Mouse (Mus musculus): ENCODE results near the gene Gipc3. TPM values are rescaled to one million over a fixed set of nuclear protein-coding genes. Genes with fewer than 3 reads are reported as not detected.

The Gipc3 gene
- 0.21 TPM for total RNA-seq (2023)

DNA sequence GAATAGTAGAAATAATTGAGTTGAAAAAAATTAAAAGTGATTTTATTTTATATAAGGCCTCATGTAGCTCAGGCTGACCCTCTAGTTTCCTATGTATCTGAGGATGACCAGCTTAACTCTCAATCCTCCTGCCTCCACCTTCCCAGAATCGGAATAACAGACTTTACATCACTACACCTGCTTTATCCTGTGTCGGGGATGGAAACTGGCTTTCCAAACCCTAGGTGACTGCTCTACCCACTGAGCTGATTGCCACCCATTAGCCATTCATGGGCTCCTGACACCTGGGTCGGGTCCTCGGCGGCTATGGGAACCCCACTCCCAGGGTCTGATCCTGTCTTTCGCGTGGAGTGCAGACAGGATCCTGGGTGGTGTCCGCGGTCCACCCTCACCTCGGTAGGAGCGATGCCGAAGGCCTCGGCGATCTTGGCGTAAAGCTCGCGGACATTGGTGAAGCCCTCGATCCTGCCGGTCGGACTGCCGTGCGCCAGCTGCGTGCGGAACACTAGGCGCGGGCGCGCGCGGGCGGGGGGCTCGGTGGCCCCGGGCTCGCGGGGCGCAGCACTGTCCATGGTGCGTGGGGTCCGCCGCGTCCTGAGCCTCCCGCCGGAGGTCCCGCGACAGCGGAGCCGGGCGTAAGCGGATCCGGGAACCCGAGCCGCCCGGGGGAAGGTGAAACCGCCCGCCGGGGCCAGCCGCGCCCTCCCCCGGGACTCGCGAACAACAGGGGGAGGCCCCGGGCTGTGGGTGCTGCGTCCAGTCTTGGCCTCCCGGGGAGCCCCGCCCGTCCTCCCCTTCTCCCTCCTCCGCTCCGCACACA, at the start of gene Gipc3:
Gene Gipc3 (minus strand): TSS at position 581 of the 820 bp plus-strand sequence.

GRCm38 (mm10) chr10:81392781-81393185, 49.7 kb upstream of the Gipc3 start, which contains the start of gene Smim24:
Smim24 (plus strand) TSS chr10:81393051.

GRCm38 (mm10) chr10:81388505-81389055, 45.5 kb upstream of the Gipc3 start, which contains the start of gene Gm48552:
Gm48552 (plus strand) TSS chr10:81389005.

GRCm38 (mm10) chr10:81383802-81384604, 40.9 kb upstream of the Gipc3 start, which contains the start of the genes Dohh and Gm48551:
Dohh (plus strand) TSS chr10:81384428.
Gm48551 (plus strand) TSS chr10:81384466.

DNA sequence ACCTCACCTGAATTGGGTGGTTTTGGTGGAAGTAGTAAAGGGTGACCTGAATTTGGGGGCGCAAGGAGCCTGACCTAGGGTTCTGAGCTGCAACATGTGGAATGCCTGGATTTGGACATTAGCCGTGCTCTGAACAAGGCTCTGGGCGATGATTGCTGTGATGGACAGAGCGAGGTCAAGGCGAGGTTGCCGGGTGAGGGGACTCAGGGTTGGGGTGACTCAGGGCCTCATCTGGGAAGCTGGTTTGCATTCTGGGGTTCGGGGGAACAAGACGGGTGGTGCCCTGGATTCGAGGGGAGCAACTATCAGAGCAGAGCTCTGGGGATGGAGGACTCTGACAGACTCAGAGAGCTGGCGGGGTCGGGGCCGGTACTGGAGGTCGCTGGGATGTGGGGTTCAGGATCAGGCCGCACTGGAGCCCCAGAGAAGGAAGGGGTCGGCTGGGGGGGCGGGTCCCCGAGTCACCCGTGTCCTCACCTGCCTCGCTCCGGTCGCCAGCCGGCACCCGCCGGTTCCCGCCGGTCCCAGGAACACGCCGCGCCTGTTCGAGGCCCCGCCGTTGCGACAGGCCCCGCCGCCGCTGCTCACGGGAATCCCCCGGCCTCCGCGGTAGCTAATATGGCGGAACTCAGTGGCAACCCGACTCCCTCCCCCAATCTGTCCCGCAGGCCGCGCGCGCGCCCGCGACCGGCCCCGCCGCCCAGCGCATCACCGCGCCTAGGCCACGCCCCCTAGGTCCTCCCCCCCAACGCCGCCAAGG, 34.9 kb upstream of the Gipc3 start, which contains the start of gene Fzr1:
Gene Fzr1 (minus strand): TSS at position 724 of the 760 bp plus-strand sequence.

GRCm38 (mm10) chr10:81365672-81366476, 22.8 kb upstream of the Gipc3 start, which contains the start of gene 4930404N11Rik:
4930404N11Rik (minus strand) TSS chr10:81365816.

GRCm38 (mm10) chr10:81356991-81357844, 14.2 kb upstream of the Gipc3 start, which contains the start of gene Mfsd12:
Mfsd12 (plus strand) TSS chr10:81357491.

DNA sequence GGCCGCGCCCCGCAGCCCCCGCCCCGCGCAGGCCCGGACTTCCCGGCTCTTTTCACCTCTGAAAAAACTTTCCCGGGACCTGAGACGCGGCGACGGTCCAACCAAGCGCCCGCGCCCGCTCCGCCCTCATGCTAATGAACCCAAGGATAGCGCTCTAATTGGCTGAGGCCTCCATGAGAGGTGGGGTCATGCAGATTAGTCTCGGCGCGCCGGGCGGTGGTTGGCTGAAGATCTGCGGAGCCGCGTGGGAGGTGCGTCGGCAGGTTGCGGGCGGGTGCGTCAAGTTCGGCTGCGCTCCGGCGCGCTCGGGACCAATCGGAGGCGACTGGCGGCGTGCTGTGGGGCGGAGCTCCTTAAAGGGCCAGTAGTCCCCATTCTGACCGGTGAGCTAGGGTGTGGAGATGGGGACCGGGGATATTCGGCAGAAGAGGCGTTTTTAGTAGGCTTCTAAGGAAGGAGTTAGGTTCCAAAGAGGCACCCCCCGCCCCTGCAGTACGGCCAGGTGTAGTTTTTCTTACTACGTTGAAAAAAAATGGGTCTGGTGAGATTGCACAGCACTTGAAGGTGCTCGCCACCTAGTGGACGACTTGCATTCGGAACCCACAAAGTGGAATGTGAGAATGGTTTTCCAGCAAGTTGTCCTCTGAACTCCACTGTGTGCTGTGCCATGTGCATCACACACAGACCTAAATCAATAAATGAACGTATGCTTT, 7.4 kb upstream of the Gipc3 start, which contains the start of gene Hmg20b:
Gene Hmg20b (minus strand): TSS at position 130 of the 713 bp plus-strand sequence.

GRCm38 (mm10) chr10:81328386-81328785, 14.7 kb downstream of the Gipc3 start, which contains the start of gene Tbxa2r:
Tbxa2r (plus strand) TSS chr10:81328731.

GRCm38 (mm10) chr10:81320550-81321347, 22.3 kb downstream of the Gipc3 start, which contains the start of gene Cactin:
Cactin (plus strand) TSS chr10:81321103.

DNA sequence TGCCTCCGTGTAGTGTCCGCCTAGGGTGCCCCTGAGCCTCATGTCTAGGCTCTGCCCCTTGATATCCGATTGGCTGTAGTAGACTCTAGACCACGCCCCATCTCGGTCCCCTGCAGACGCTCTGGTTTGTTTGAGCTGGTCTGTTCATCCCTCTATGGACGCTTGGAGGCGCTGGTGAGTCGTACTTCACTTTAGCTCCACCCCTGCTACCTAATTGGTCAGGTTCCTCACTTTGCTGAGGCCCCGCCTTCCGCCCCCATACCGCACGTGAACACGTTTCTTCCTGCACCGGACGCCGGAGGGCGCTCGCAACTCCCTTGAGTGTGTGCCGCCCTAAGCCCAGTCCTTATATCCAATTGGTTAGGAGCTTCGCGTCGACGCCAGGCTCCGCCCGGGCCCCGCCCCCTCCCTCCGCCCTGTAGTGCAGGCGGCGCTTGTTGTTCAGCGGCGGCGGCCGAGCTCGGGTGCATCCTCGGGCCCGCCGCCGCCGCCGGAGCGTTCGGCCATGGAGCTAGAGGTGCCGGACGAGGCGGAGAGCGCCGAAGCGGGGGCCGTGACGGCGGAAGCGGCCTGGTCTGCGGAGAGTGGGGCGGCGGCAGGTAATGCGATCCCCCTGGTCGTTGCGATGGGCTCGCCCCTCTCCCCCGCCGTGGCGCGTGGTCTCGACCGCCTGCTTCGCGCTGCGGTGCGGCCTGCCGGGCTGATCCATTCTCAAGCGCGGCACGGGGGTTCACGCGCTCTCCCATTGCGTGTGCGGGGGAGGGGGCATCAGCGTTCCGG, 50.3 kb downstream of the Gipc3 start, which contains the start of gene Pip5k1c:
Gene Pip5k1c (plus strand): TSS at position 410 of the 780 bp plus-strand sequence.

DNA sequence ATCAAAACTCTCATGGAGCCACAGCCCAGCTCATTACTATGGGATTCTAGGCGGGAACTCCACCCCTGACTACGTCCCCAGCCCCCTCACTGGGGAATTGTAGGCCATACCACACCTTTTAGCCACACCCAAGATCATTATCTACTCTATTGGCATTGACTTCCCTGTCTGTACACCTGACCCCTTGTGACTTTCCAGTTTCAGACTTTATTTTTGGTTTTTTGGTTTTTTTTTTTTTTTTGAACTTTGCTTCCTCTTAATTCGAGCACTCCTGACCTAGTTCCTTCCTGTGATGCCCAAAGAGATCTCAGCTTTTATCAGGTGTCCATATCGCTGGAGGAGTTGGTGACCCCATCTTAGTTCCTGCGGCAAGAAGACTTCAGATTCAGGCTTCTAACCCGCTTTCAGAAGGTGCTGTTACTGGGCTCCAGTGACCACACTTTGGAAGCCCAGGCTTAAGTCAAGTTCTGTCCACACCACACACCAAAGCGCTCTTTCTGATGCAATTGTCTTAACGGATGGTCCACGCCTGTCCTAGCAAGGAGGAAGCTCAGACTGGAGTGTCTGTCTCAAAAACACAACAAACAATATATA, 51.5 kb downstream of the Gipc3 start, which contains the start of gene Tjp3:
Gene Tjp3 (minus strand): TSS at position 71 of the 594 bp plus-strand sequence.

Other genes starting within 250 kb of the Gipc3 start
- not detected for gene Creb3l3, start 244.4 kb downstream of the Gipc3 start, total RNA-seq (2023)
- gene Map2k2, start 237.4 kb downstream of the Gipc3 start, total RNA-seq (2023): 126 TPM
- gene Zbtb7a, start 208.0 kb downstream of the Gipc3 start, total RNA-seq (2023): 49.1 TPM
- gene Pias4, start 175.3 kb downstream of the Gipc3 start, total RNA-seq (2023): 35.3 TPM
- gene Eef2, start 166.6 kb downstream of the Gipc3 start, total RNA-seq (2023): 2,404 TPM
- gene Dapk3, start 160.3 kb downstream of the Gipc3 start, total RNA-seq (2023): 57.0 TPM
- not detected for gene 4930442H23Rik, start 159.4 kb downstream of the Gipc3 start, total RNA-seq (2023)
- not detected for gene Nmrk2, start 141.2 kb downstream of the Gipc3 start, total RNA-seq (2023)
- 0.85 TPM for gene Atcay, start 112.4 kb downstream of the Gipc3 start, total RNA-seq (2023)
- gene Zfr2, start 110.1 kb downstream of the Gipc3 start, total RNA-seq (2023): 10.6 TPM
- gene Matk, start 90.3 kb downstream of the Gipc3 start, total RNA-seq (2023): 16.6 TPM
- gene Mrpl54, start 76.3 kb downstream of the Gipc3 start, total RNA-seq (2023): 110 TPM
- gene Apba3, start 76.3 kb downstream of the Gipc3 start, total RNA-seq (2023): 31.3 TPM
- 4.2 TPM for gene Tjp3, start 51.7 kb downstream of the Gipc3 start, total RNA-seq (2023)
- 110 TPM for gene Pip5k1c, start 50.3 kb downstream of the Gipc3 start, total RNA-seq (2023)
- gene Cactin, start 22.2 kb downstream of the Gipc3 start, total RNA-seq (2023): 42.7 TPM
- gene Tbxa2r, start 14.5 kb downstream of the Gipc3 start, total RNA-seq (2023): 16.5 TPM
- 51.8 TPM for gene Hmg20b, start 7.2 kb upstream of the Gipc3 start, total RNA-seq (2023)
- 4.4 TPM for gene Mfsd12, start 14.2 kb upstream of the Gipc3 start, total RNA-seq (2023)
- 4.9 TPM for gene 4930404N11Rik, start 22.6 kb upstream of the Gipc3 start, total RNA-seq (2023)
- gene Fzr1, start 35.2 kb upstream of the Gipc3 start, total RNA-seq (2023): 35.7 TPM
- gene Dohh, start 41.2 kb upstream of the Gipc3 start, total RNA-seq (2023): 28.8 TPM
- 4.5 TPM for gene Gm48551, start 41.2 kb upstream of the Gipc3 start, total RNA-seq (2023)
- gene Gm48552, start 45.7 kb upstream of the Gipc3 start, total RNA-seq (2023): 3.5 TPM
- 3.1 TPM for gene Smim24, start 49.8 kb upstream of the Gipc3 start, total RNA-seq (2023)
- 21.0 TPM for gene Nfic, start 112.4 kb upstream of the Gipc3 start, total RNA-seq (2023)
- gene Celf5, start 139.4 kb upstream of the Gipc3 start, total RNA-seq (2023): not detected
- 148 TPM for gene Ncln, start 153.1 kb upstream of the Gipc3 start, total RNA-seq (2023)
- gene S1pr4, start 156.9 kb upstream of the Gipc3 start, total RNA-seq (2023): 110 TPM
- gene Gna15, start 181.0 kb upstream of the Gipc3 start, total RNA-seq (2023): 2.1 TPM
- gene Gna11, start 201.9 kb upstream of the Gipc3 start, total RNA-seq (2023): 15.2 TPM
- gene Aes, start 216.2 kb upstream of the Gipc3 start, total RNA-seq (2023): 523 TPM
- 4.3 TPM for gene Tle2, start 231.3 kb upstream of the Gipc3 start, total RNA-seq (2023)